ENCODE assay signal across 9 mouse cellular contexts in genomic region chr8:46851560-46851959, GRCm38 (mm10).
A peak's percentile ranks its signal among the peaks of the same experiment; 100 is the strongest.
DNase-seq lines count a peak whose midpoint lies in the region; ATAC-seq and TF ChIP-seq lines count a peak whose summit lies in the region.
"Had no signal": no experiment of that assay in that cellular context is flagged by ENCODE, and none has a peak within 500 bp of the region (broad histone marks: within the 10 kb centered on the region; RNA-seq: fewer than 3 reads in every experiment).

No protein-coding gene starts in this region.

- TF ChIP-seq CTCF in cortical plate, adult 2 months (IDR thresholded peaks at IDR 0.05; ENCODE audit: extremely low read depth, insufficient read depth, low read length): no peak

- no peak for ATAC-seq in activated CD4-positive, CD25-positive, alpha-beta regulatory T cell, adult 4 months

- no peaks in the 10 kb centered on the region for H3K27me3 ChIP-seq in megakaryocyte, embryonic 14.5 days (replicated peaks)
- H3K27me3 ChIP-seq: forebrain, embryonic 12.5 days had no signal

- peak overlapping the region; percentile 75; the same call in 1 of the 2 replicates for H3K27ac ChIP-seq in cortical plate, adult 2 months (ENCODE audit: insufficient read depth, low read length)
- H3K27ac ChIP-seq: forebrain, embryonic 12.5 days had no signal

- no peak overlapping the region for H3K4me3 ChIP-seq in cortical plate, adult 2 months (ENCODE audit: insufficient read depth, low read length)
- peak overlapping the region; percentile 33 for H3K4me3 ChIP-seq in megakaryocyte, embryonic 14.5 days (replicated peaks)
- H3K4me3 ChIP-seq: forebrain, embryonic 12.5 days had no signal

- TF ChIP-seq POLR2A in cortical plate, adult 2 months (IDR thresholded peaks at IDR 0.05; ENCODE audit: extremely low read depth, insufficient read depth, low read length): no peak

- no peaks in the 10 kb centered on the region for H3K4me1 ChIP-seq in cortical plate, adult 2 months (ENCODE audit: control insufficient read depth, insufficient read depth, low read length)
- H3K4me1 ChIP-seq in megakaryocyte, embryonic 14.5 days: peaks cover 65% of the 10 kb centered on the region
- H3K4me1 ChIP-seq: forebrain, embryonic 12.5 days had no signal

- peaks cover 31% of the 10 kb centered on the region for H3K36me3 ChIP-seq in megakaryocyte, embryonic 14.5 days (replicated peaks; ENCODE audit: low read length)

- no peaks in the 10 kb centered on the region for H3K9me3 ChIP-seq in megakaryocyte, embryonic 14.5 days
- H3K9me3 ChIP-seq: forebrain, embryonic 12.5 days had no signal

- peak; percentile 21 for DNase-seq in layer of hippocampus, adult 11-12 months (ENCODE audit: low spot score)
- DNase-seq in layer of hippocampus, postnatal 25 days (ENCODE audit: extremely low spot score in 1 of 2, low spot score in 1 of 2): no peak
- peak; percentile 64 to 73 for DNase-seq in B cell, adult 2 months
- DNase-seq in testis, postnatal 10 days (ENCODE audit: low spot score): no peak
- no peak for DNase-seq in layer of hippocampus, postnatal 36 days

Comparison
In these comparisons a context has a peak if more than half of its experiments do, and no peak if none do; other contexts are left out.
1. DNase-seq: peak in layer of hippocampus, adult 11-12 months (single experiment) and B cell, adult 2 months (2 of 2); none in layer of hippocampus, postnatal 25 days (0 of 2), testis, postnatal 10 days (single experiment) and layer of hippocampus, postnatal 36 days (0 of 2).